Mouse (Mus musculus) hindbrain, embryonic 11.5 days (tissue): Measurements from ENCODE around the gene Lamp1. TPM values are rescaled to one million over a fixed set of nuclear protein-coding genes. Genes with fewer than 3 reads are reported as not detected.
A peak's percentile ranks its signal among the peaks of the same experiment; 100 is the strongest.

Experiments
- ATAC-seq: fragments of 200-750 bp; cut with Nextera tagmentation; 2 replicates; pipeline ENCODE4 v1.8.0; 2017; ENCODE audit warnings: mild to moderate bottlenecking, moderate TSS enrichment, moderate library complexity; ENCODE audit not compliant: low FRiP score
- DNase-seq: peaks from one replicate; pipeline ENCODE4 v3.0.0-alpha.2; 2015; ENCODE audit warnings: low spot score
- H3K27ac ChIP-seq: fragments of 300-500 bp; sonication (generic); 2 replicates; pipeline ENCODE4 v1.5.1; 2014; ENCODE audit warnings: mild to moderate bottlenecking, low read depth, low read length
- H3K27me3 ChIP-seq: fragments of 300-500 bp; sonication (generic); 2 replicates; pipeline ENCODE4 v1.6.1; 2014; ENCODE audit warnings: mild to moderate bottlenecking, low read length, moderate library complexity, mixed read lengths; ENCODE audit not compliant: control insufficient read depth, insufficient read depth
- H3K36me3 ChIP-seq: fragments of 300-500 bp; sonication (generic); 2 replicates; pipeline ENCODE4 v1.6.1; 2014; ENCODE audit warnings: mild to moderate bottlenecking, low read length, moderate library complexity, mixed read lengths; ENCODE audit not compliant: control insufficient read depth, insufficient read depth
- H3K4me1 ChIP-seq: fragments of 300-500 bp; sonication (generic); replicated peaks from 2 replicates; pipeline ENCODE4 v1.6.1; 2014; ENCODE audit warnings: low read length, mixed read lengths; ENCODE audit not compliant: control insufficient read depth, insufficient read depth
- H3K4me2 ChIP-seq: fragments of 300-500 bp; sonication (generic); replicated peaks from 2 replicates; pipeline ENCODE4 v1.6.1; 2014; ENCODE audit warnings: mild to moderate bottlenecking, low read depth, low read length
- H3K4me3 ChIP-seq: fragments of 300-500 bp; sonication (generic); 2 replicates; pipeline ENCODE4 v1.5.1; 2014; ENCODE audit warnings: low read depth, low read length
- H3K9ac ChIP-seq: fragments of 300-500 bp; sonication (generic); 2 replicates; pipeline ENCODE4 v1.6.1; 2014; ENCODE audit warnings: low read depth, low read length
- H3K9me3 ChIP-seq: fragments of 300-500 bp; sonication (generic); 2 replicates; pipeline ENCODE4 v1.6.1; 2016; ENCODE audit warnings: low read length; ENCODE audit not compliant: control insufficient read depth
- WGBS: fragments of 180-500 bp; shearing (Covaris S2); extraction: QIAGEN DNeasy Blood & Tissue Kit; methylation state at CpG from one replicate; pipeline ENCODE4 v1.1.7; 2014; 5-methylcytosine and 5-hydroxymethylcytosine counted together
- polyA plus RNA-seq: library from polyadenylated mRNA; unstranded; fragments of >200 nt; fragmentation: Nextera tagmentation; extraction: Ambion mirVana; gene quantifications from 2 replicates; pipeline ENCODE4 v1.2.1, GENCODE M21; 2014

The Lamp1 gene
- polyA plus RNA-seq, 1 experiment from 2014 or later: 261 TPM

GRCm38 (mm10) chr8:13186819-13187218, 27.9 kb downstream of the Lamp1 start:
- no peak overlapping the region for H3K4me3 ChIP-seq
- H3K9me3 ChIP-seq: no peaks in the 10 kb centered on the region
- H3K4me2 ChIP-seq: no peak overlapping the region
- no peaks in the 10 kb centered on the region for H3K27me3 ChIP-seq
- H3K27ac ChIP-seq: no peak overlapping the region
- no peak overlapping the region for H3K9ac ChIP-seq
- H3K36me3 ChIP-seq: no peaks in the 10 kb centered on the region
- H3K4me1 ChIP-seq: no peaks in the 10 kb centered on the region
- no peak for ATAC-seq
- WGBS: 83% methylated on average over 8 of the region's 8 CpGs
- DNase-seq: no peak

DNA sequence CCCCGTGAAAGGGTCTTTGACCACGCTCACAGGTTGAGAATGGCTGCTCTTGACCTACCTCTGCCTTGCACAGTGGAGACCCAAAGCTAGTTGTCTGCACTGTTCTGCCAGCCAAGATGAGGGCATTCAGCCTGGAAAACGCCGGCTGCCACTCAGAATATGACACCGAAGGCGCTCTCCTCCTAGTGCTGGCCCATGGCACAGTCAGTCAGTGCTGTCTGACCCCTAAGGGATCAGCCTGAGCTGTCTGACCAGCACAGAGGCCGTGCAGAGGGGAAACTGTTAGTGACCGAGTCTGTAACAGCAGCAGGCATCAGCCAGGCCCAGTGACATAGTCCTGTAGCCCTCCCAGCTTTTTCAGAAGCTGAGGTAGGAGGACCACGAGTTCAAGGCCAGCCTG, 28.3 kb downstream of the Lamp1 start:
- no peak overlapping the region for H3K4me2 ChIP-seq
- ATAC-seq: no peak

GRCm38 (mm10) chr8:13187638-13188037, 28.7 kb downstream of the Lamp1 start:
- no peak overlapping the region for H3K9ac ChIP-seq
- H3K27me3 ChIP-seq: no peaks in the 10 kb centered on the region
- no peak overlapping the region for H3K27ac ChIP-seq
- H3K9me3 ChIP-seq: no peaks in the 10 kb centered on the region
- no peaks in the 10 kb centered on the region for H3K4me1 ChIP-seq
- no peak overlapping the region for H3K4me2 ChIP-seq
- DNase-seq (no peak), ATAC-seq (no peak)
- no peaks in the 10 kb centered on the region for H3K36me3 ChIP-seq
- no peak overlapping the region for H3K4me3 ChIP-seq
- WGBS: 77% methylated on average over 7 of the region's 7 CpGs

More for the DNA sequence above, 28.3 kb downstream of the Lamp1 start:
- no peaks in the 10 kb centered on the region for H3K36me3 ChIP-seq
- 83% methylated on average over 9 of the region's 9 CpGs for WGBS
- no peaks in the 10 kb centered on the region for H3K27me3 ChIP-seq
- no peaks in the 10 kb centered on the region for H3K4me1 ChIP-seq
- H3K9ac ChIP-seq: no peak overlapping the region
- no peak overlapping the region for H3K27ac ChIP-seq
- H3K9me3 ChIP-seq: no peaks in the 10 kb centered on the region
- no peak overlapping the region for H3K4me3 ChIP-seq
- DNase-seq: no peak

- H3K36me3 ChIP-seq: no peaks in the 10 kb centered on the region
- H3K4me2 ChIP-seq: no peak overlapping the region
- no peaks in the 10 kb centered on the region for H3K9me3 ChIP-seq
- DNase-seq: no peak
- no peaks in the 10 kb centered on the region for H3K4me1 ChIP-seq
- no peak overlapping the region for H3K9ac ChIP-seq
- no peaks in the 10 kb centered on the region for H3K27me3 ChIP-seq
- H3K27ac ChIP-seq: no peak overlapping the region
- no peak overlapping the region for H3K4me3 ChIP-seq
- 91% methylated on average over 13 of the region's 13 CpGs for WGBS
- no peak for ATAC-seq
These were observed 29.1 kb downstream of the Lamp1 start for GRCm38 (mm10) chr8:13188052-13188555.

DNA sequence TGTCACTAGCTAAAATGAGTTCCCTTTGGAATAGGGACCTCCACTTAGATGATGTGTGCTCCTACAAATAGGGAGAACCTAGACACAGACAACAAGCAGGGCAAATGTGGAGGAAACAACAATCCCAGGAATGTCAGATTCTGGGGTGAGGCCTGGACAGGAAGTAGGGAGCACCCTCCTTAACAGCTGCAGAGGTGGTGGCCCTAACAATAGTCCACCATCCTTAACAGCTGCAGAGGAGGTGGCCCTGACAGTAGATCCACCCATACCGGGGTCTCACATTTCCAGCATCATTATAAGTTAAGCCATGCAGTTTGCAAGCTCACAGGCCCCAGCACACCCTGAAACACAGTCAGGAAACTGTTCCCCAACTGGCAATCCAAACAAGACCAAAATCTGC, 29.9 kb downstream of the Lamp1 start:
- H3K27ac ChIP-seq: no peak overlapping the region
- ATAC-seq (no peak), DNase-seq (no peak)
- H3K4me3 ChIP-seq: no peak overlapping the region
- H3K27me3 ChIP-seq: no peaks in the 10 kb centered on the region
- H3K4me2 ChIP-seq: no peak overlapping the region
- H3K9me3 ChIP-seq: no peaks in the 10 kb centered on the region
- H3K4me1 ChIP-seq: no peaks in the 10 kb centered on the region
- no peak overlapping the region for H3K9ac ChIP-seq
- WGBS: 100% methylated on average over 1 of the region's 1 CpGs
- H3K36me3 ChIP-seq: no peaks in the 10 kb centered on the region

DNA sequence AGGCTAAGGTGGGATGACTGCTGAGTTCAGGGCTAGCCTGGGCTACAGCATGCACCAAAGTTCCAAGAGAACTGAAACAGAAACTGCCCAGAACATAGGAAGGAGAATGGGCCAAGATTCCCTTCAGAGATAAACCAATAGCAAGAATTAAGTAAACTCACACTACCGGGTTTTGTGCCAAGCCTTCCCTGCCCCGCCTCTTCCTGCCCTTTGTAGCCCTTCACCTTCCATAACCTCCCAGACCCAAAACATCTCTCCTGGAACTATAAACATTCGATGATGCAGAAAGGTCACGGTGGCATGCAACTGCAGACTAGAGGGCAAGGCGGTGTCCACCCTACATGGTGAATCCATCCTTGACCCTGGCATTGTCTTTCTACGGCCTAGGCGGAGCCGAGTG, 31.3 kb downstream of the Lamp1 start:
- H3K9ac ChIP-seq: no peak overlapping the region
- H3K27ac ChIP-seq: no peak overlapping the region
- H3K27me3 ChIP-seq: no peaks in the 10 kb centered on the region
- no peaks in the 10 kb centered on the region for H3K9me3 ChIP-seq
- H3K4me3 ChIP-seq: no peak overlapping the region
- no peaks in the 10 kb centered on the region for H3K4me1 ChIP-seq
- WGBS: 89% methylated on average over 8 of the region's 8 CpGs
- no peak overlapping the region for H3K4me2 ChIP-seq
- H3K36me3 ChIP-seq: no peaks in the 10 kb centered on the region
- ATAC-seq (no peak), DNase-seq (no peak)

GRCm38 (mm10) chr8:13194818-13195217, 35.9 kb downstream of the Lamp1 start:
- H3K36me3 ChIP-seq: no peaks in the 10 kb centered on the region
- ATAC-seq (no peak), DNase-seq (no peak)
- no peak overlapping the region for H3K4me3 ChIP-seq
- no peak overlapping the region for H3K9ac ChIP-seq
- no peak overlapping the region for H3K27ac ChIP-seq
- H3K4me2 ChIP-seq: no peak overlapping the region
- 0 out of 2 replicates have a peak, but pooled peaks cover 3% of the 10 kb centered on the region for H3K27me3 ChIP-seq
- no peaks in the 10 kb centered on the region for H3K9me3 ChIP-seq
- WGBS: 43% methylated on average over 10 of the region's 10 CpGs
- no peaks in the 10 kb centered on the region for H3K4me1 ChIP-seq

DNA sequence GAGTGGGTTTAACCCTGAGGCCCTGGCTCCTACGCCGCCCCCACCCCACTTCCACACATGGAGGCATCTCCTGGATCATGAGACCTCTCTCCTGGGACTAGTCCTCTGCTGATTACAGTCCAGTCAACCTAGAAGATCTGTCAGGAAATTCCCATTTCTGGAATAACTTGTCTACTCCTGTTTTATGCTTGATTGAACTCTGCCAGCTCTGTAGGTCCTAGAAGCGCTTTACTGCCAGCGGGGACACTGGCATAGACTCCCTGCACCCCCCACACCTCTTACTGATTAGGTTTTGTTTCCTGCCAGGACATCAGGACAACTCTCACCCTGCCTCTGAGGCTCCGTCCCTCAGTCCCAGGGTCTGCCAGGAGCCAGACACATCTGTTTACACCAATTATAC, 38.5 kb downstream of the Lamp1 start:
- H3K4me3 ChIP-seq: no peak overlapping the region
- no peak overlapping the region for H3K4me2 ChIP-seq
- no peak overlapping the region for H3K9ac ChIP-seq
- ATAC-seq (no peak), DNase-seq (no peak)
- no peaks in the 10 kb centered on the region for H3K9me3 ChIP-seq
- no peaks in the 10 kb centered on the region for H3K36me3 ChIP-seq
- no peak overlapping the region for H3K27ac ChIP-seq
- WGBS: 87% methylated on average over 5 of the region's 5 CpGs
- no peaks in the 10 kb centered on the region for H3K4me1 ChIP-seq
- peaks cover 19% of the 10 kb centered on the region for H3K27me3 ChIP-seq

DNA sequence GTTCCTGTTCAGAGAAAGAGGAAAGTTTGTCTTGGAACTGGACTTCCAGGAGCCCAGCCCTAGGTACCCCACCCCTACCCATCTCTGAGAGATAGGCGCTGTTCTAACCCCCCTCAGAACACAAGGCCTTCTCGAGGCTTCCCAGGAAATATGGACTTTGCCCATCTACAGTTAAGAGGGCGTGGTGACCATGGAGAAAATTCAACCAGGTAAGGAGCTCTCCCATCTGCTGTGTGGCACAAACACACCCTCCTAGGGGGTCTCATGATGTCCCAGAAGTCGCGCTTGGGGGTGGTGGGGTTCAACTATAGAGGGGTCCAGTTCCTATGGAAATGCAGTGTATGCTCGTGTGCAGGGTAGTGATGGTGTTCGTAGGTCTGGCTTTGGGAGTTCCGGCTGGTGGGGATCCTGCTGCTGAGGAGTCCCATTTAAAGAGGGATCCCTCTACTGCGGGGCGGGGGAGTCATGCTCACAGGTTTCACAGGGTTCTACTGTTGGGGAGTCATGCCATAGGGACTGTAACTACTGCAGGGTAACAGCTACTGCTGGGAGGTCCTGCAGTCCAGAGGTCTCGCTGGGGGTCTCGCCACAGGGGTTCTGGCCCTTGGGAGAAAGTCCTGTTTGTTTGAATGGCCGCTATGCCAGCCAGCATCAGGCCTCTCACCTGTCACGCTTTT, 40.6 kb downstream of the Lamp1 start:
- no peak overlapping the region for H3K9ac ChIP-seq
- H3K4me1 ChIP-seq: no peaks in the 10 kb centered on the region
- peak overlapping the region; percentile 78 for H3K4me3 ChIP-seq
- H3K27ac ChIP-seq: no peak overlapping the region
- H3K4me2 ChIP-seq: peak overlapping the region; percentile 94
- no peaks in the 10 kb centered on the region for H3K36me3 ChIP-seq
- H3K9me3 ChIP-seq: no peaks in the 10 kb centered on the region
- DNase-seq: no peak
- ATAC-seq: no peak
- H3K27me3 ChIP-seq: peaks cover 25% of the 10 kb centered on the region
- 21% methylated on average over 14 of the region's 14 CpGs for WGBS
